Mouse (Mus musculus): ENCODE results near the gene Hspb8.

The Hspb8 gene

DNA sequence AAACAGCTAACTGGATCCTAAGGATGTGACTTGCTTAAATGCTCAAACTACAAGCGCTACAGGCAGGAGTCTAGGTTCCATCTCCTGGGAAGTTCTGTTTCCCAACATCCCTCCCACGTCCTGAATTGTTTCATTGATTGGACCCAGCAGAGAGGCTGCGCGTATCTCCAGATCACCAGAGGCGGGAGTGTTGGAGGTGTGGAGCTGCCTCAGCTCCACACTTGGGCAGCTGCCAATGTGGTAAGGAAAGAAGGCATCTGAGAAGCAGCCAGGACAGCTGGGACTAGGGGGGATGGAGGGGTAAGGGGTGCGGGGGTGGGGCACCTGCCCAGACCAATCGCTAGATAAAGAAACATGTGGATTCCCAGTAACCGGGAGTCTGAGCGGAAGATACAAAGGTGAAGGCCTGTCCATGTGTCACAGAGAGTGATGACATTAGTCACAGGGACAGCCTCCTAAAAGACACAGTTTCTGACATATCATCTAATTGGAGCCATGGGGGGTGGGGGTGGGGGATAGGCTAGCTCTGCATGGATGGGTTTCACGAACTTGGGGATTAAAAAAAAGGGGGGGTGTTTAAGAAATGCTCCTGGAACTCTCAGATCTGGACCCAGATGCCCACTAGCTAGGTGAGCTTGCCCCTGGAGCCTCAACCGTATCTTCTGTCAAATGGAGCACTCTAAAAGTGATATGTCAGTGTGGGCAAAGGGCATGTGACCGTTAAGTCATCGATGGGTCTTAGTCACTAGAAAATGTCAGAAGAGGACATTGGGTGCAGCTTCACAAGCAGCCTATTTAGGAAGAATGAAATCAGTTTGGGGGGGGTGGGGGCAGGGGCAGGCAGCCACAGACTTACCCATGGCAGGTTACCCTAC is 12.5 kb upstream of the Hspb8 start:
- DNase-seq (ENCODE audit: low read depth, low spot score) = no peak

DNA sequence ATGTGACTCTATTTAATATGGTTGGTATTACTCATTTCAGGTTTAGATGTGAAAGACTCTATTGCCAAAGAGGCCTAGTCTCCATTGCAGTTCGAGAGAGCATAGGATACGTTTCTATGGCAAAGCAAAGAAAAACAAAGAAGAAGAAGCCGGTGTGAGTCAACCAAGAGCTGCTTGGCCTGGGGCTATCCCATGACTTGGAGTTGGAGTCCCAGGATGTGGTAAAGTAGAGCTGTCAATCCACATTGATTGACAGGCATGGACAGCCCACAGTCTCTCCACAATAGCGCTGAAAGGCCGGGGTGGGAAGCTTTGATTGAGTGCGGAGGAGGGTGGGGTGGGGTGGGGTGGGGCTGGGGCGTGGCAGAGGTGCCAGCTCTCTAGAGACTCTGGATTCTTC is 10.2 kb upstream of the Hspb8 start:
- DNase-seq (ENCODE audit: low read depth, low spot score) = peak; percentile 96

DNA sequence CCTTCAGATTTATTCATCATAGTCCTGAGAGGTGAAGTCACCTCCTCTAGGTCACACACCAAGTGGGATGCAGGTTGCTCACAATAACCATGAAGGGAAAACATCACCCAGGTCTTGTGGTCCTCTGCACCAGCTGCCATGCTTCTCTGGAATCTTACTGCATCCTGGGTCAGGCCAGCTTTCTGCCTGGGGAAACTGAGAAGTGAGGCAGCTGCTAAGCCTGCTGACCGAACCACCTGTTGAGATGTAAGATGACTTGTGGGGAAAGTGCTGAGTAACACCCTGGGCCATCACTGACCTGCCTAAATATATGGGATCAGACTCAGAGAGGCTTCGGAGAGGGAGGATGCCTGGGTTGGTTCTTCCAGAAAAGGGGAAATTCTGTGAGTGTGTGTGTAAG is 4.0 kb upstream of the Hspb8 start:
- no peak for DNase-seq (ENCODE audit: low read depth, low spot score)

DNA sequence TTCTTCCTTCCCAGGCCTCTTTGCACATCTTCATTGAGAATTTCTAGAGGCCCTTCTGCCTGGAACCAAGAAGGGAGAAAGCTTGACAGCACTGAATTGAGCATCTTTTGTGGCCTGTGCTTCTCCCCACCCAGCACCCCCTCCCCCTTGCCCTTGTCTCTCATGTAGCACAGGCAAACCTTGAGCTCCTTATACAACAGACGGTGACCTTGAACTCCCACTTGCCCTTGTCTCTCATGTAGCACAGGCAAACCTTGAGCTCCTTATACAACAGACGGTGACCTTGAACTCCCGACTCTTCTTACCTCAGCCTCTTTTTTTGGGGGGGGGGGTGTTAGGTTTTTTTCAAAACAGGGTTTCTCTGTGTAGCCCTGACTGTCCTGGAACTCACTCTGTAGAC is 3.0 kb upstream of the Hspb8 start:
- peak; percentile 69 for DNase-seq (ENCODE audit: low read depth, low spot score)

DNA sequence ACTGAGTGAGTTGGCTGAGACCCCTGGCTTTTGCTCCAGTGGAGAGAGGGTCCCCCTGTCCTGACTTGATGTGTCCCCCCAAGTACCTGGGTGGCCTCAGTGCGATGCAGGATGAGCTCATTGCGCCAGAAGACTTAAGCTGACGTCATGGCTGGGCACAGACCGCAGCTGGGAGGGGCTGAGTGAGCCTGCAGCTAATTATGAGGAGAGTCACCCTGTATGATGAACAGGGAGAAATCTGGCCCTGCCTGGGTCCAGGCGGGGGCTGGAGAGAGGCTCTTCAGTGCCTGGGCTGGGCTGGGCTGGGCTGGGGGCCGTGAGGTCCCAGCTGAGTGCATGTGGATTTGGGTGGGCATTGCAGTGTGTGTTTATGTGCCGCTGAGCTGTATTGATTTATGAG is 2.6 kb upstream of the Hspb8 start:
- DNase-seq (ENCODE audit: low read depth, low spot score) = no peak

DNA sequence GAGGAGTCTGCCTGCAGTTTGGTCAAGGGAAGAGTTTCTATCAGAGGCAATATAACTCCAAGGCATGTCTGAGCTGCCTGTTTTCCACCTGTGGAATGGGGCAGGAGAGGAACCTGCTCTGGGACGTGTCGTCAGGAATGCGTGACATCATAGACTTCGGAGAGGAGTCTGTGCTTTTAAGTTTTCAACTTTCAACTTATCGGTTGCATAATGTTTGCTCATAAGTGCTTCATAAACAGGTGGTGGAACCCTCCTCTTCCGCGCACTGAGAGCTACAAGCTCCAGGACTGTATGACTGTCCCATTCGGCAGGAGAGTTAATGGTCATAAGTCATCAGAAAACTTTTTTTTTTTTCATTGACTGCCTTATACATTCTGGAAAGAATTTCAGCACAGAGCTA is 1.1 kb upstream of the Hspb8 start:
- no peak for DNase-seq (ENCODE audit: low read depth, low spot score)

DNA sequence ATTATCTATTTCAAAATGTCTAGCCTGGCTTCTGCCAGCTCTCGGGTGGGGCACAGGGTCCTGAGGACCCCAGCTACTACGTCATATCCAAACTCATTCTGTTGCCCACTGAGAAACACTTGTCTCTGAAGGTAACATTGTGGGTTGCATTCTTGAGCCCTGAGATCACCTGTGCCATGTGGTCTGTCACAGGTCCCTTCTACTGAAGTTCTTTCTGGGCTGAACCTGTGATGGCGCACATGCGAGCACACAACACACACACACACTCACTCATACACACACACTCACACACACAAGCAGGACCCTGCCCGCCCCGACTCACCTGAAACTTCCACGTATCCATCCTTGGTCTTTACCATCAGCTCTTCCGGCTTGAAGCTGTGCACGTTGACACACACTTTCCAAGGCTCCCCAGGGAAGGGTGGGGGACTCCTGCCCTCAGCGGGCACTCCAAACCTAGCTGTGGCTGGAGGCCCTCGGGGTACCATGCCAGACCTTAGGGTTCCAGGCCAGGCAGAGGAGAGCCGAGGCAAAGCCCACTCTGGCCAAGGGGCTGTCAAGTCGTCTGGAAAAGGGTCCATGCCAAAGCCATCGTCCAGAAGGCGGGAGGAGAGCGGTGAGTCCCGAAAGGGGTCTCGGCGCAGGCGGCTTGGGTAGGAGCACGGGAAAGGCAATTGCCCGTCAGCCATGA is 728 bp downstream of the Hspb8 start:
- DNase-seq (ENCODE audit: low read depth, low spot score) = no peak

DNA sequence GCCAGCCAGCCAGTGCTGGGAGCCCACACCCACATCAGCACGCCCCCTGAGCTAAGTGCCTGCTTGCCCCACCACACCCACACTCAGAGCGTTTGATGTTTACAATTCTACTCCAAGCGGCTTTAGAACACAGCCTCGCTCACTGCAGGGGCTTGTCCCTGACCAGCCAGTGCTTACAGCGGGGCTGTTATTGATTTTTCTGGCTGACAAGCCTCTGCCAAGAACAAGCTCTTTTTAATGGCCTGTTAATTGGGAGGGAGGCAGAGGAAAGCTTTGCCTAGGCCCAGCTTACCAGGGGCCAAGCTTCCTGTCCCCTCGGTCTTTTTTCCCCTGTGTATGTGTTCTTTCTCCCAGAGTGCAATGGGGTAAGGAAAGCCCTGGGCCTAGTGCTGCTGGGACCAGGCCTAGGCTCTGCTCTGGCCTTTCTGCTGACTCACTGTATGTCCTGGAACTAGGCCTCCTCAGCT is 1.9 kb downstream of the Hspb8 start:
- DNase-seq (ENCODE audit: low read depth, low spot score) = peak; percentile 68

DNA sequence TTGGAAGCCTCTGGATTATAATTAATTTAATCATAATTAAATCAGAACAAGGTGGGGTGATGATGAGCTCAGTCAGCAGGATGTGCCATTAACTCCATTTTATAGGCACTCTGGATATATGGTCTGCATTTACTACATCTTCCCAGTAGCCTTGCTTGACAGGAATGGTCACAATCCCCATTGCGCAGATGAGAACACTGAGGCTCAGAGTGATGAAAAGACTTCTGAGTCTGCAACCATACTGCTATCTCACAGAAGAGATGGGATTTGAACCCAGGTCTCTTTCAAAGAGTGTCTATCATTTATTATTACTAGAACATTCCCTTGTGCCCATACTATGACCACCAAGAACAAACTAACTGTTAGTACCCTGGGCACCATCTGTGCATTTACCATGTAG is 2.5 kb downstream of the Hspb8 start:
- no peak for DNase-seq (ENCODE audit: low read depth, low spot score)

DNA sequence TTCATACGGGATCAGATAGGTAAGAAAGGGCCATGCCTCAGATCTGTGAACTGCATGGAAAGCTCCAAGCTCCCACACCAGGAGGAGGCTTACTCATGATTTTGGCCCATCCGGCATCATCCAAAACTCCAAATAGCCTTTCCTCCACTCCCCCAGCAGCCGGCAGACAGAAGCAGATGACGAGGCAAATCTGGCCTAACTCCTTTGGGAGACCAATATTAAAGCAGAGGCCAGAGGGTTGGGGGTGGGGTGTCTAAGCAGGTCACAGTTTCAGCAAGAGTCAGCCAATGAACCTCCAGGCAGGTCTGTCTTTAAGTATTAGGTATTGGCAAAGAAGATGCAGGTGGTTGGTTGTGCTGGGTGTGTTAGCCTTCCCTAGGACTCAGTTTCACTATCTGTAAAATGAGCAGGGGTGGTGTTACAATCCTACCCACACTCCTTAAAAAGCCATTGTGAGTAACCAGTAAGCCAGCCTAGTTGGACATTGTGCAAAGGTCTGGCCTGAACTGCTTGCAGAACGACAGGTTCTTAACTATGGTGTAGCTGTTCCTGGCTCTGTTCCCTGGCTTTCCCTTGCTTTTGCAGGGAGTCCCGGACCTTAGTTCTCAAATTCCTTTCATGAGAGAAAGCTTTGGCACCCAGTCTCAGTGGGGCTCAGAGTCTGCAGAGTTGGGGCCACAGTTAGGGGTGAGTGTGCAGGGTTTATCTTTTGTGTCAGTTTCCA is 3.2 kb downstream of the Hspb8 start:
- DNase-seq (ENCODE audit: low read depth, low spot score) = no peak

DNA sequence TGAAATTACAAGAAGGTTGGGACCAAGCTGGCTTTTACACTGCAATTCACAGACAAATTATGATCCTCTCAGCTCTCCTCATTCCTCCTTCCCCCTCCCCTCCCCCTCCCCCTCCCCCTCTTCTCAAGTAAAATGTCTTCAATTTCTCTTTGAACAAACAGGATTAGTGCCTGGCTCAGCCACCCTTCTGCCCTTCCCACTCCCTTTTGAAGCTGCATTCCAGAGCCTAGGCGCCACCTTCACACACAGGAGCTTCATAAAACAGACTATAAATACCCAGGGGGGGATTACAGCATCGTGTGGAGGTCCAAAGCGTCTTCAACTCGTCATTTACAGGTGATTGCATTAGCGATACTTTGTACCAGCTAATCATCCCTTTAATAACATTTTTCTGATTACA is 6.5 kb downstream of the Hspb8 start:
- DNase-seq (ENCODE audit: low read depth, low spot score) = peak; percentile 73

DNA sequence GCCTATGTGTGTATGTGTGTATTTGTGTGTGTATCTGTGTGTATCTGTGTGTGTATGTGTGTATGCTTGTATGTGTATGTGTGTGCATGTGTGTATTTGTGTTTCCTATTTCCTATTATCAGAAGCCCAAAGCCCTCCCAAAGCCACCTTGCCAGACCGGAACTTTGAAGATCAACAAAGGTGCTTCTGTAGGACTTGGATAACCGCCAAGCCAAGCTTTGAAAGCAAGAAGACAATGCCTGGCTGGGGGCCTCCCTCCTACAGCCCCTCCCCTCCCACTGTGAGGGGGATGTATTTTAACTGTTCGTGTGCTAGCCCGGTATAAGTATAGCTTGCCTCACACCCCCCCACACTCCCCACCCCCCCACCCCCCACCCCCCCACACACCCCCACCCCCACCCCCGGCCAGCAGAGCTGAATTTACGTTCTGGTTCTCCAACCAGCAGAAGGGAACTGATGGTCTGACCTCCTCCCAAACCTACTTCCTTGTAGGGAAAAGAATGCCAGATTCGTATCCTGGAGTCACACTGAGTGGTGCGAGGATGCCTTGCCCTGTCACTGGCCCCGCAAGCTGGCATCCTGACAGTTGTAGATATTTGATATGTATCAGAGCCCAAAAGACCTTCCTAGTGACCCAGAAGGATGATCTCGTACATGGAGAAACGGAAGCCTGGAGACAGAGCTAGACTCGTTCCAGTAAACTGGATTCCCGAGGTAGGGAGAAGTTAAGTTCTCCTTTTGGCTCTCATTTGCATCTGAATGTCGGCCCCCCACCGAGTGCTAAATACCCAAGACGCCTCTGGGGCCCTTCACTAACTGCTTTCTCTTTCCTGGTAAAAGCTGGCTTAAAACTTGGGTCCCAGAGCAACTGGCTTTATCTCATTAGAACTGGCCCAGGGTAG is 12.7 kb downstream of the Hspb8 start:
- DNase-seq (ENCODE audit: low read depth, low spot score) = peak; percentile 97

DNA sequence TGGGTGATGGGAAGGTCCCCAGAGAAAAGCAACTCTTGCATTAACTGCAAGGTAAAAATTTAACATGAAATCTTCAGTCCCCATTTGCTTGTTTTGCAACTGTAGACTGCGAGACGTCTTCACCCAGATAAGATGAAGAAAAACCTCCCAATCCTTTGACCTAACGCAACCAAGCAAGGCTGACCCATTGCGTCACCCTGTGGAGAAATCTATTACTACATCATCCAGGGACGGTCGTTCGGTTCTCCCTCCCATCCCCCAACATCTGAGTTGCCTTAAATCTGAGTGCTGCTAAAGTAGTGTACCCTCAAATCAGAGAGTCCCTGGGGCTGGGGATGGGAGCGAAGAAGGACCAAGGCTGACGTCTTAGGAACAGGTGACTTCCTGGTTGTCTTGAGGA is 13.7 kb downstream of the Hspb8 start:
- peak; percentile 82 for DNase-seq (ENCODE audit: low read depth, low spot score)

DNA sequence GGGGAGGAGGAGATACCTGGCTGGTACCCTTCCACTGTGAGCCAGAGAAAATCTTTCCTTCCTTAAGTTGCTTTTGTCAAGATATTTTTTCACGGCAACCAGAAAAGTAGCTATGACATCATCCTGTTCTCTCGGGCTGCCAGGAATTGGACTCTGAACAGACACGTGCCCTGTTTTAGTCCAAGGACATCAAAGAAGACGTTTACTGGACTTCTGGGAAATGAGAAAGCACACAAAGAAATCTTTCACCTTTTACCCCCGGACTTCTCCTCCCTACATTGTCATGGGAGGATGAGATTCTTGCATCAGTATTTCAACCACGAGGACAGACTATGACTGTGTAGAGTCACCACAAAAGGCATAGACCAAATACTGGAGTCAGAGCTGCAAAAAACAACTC is 14.7 kb downstream of the Hspb8 start:
- DNase-seq (ENCODE audit: low read depth, low spot score) = peak; percentile 83

DNA sequence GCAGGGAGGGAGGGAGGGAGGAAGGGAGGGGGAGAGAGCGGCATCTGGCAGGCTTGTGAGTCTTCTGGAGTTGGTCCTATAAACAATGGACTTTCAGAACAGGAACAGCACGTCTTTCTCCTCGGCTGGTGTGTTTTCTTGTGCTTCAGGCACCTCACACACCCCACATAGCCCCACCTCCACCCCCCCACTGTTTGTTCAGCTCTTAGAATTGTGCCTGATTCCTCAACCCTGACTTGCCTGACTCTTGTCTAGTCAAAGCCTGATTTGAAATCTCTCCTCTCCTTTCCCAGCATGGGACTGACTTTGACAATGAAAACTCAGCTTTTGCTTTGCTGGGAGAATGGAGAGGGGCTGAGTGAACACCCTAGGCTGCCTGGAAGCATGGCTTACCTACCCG is 15.3 kb downstream of the Hspb8 start:
- peak; percentile 67 for DNase-seq (ENCODE audit: low read depth, low spot score)

DNA sequence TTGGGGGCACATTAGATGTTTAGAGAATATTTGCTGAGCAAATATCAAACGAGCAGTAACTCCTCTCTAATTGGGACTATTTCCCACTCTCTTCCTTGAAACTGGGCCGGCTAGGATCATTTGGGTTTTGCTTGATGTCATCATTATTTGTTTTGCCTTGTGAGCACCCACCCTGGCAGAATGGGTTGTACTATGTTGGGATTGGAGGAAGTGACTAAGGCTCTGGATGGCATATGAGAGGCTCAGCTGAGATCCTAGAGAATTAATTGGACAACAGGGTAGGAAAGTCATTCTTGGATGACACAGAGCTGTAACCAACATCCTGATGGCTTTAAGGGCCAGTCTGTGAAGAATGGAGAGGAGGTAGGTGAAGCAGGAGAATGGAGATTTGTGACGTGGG is 16.2 kb downstream of the Hspb8 start:
- DNase-seq (ENCODE audit: low read depth, low spot score) = no peak

DNA sequence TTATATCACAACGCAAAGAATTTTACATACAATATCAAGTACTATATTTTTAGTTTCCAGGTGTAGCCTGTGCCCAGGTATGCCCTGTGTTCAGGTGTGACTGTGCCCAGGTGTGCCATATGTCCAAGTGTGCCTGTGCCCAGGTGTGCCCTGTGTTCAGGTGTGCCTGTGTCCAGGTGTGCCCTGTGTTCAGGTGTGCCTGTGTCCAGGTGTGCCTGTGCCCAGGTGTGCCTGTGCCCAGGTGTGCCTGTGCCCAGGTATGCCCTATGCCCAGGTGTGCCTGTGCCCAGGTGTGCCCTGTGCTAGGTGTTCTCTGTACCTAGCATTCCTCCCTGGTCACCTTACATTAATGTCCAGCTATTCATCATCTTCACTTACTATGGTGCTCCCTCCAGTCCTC is 16.7 kb downstream of the Hspb8 start:
- DNase-seq (ENCODE audit: low read depth, low spot score) = no peak

DNA sequence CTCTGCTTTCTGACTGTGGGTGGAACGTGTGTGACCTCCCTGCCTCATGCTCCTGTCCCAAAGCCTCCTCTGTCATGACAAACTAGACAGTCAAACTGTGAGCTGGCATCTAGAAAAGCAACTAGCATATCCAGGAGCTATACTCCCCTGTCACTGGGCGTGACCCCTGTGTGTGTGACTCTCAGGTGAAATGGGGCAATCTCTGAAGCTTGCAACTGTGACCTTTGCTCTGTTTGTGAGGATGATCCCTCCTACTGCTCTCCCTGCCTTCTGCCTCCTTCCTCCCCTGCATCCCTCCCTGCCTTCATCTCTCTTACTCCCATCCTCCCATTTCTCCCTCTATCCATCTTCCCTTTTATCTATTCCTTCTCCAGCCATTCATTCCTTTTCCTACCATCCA is 18.6 kb downstream of the Hspb8 start:
- no peak for DNase-seq (ENCODE audit: low read depth, low spot score)

DNA sequence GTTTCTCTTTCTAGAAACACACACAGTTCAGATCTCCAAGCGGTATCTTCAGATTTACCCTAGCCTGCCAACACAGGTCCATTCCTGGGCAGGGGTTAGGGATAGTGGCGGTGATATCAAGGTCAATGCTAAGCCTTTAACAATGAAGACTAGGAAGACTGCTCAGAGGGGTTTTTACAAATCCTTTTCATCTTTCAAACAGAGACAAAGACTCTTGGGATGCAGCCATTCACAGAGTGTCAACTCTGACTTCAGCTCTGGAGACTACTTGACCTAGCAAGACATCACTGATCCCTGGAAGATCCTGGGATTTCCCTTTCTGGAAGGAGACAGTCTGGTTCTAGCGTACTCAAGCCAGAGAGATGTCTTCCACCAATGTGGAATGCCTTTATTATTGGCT is 21.9 kb downstream of the Hspb8 start:
- peak; percentile 52 for DNase-seq (ENCODE audit: low read depth, low spot score)

DNA sequence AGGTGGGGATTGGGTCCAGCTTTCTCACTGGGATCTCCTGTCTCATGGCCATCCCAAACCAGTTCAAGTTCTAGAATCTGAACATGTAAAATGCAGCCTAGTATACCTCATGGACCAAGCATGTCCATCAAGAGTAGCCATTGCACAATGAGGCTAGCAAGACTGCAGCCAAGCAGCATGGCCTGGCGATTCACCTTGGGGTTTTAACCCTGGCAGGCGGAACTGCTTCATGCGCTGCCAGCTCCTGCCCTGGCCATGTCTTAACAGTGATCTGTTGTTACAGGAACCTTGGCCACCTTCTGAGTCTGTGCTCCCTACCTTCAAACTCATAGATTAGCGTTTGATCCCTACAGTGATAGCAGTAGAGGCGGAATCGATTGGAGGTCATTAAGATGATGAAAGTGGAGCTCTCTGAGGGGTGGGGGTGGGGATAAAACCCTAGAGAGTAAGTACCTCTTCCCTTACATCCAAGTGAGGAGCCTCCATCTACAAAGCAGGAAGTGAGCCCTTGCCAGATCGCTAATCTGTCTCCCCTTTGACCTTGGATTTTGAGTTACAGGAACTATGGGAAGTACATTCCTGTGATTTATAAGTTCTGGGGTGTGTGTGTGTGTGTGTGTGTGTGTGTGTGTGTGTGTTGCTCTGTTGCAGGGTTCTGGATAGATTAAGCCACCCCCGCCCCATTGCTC is 22.5 kb downstream of the Hspb8 start:
- DNase-seq (ENCODE audit: low read depth, low spot score) = peak; percentile 50

DNA sequence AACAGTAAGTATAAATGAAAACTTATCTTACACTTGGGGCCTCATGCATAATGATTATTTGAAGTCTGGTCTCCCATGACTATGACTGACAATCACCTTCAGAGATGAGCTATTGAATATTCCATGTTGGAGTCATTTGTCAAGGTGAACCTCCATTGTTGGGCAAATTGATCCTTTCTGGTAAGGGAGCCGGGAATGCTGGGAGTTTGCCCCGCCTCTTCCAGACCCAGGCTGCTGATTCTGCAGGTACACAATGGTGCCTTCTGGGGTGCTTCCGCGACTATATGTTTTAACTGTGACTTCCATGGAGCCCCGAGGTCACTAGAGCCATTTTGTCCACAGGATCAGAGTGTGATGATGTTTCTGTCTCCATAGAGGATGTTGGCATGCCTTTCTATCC is 26.6 kb downstream of the Hspb8 start:
- DNase-seq (ENCODE audit: low read depth, low spot score) = peak; percentile 58

Measured in R1 (cell line).